Mouse (Mus musculus) frontal cortex, adult (tissue): ENCODE measurements around the gene Rftn1.
"Not testable (repeated sequence)": the region's sequence is repeated elsewhere in the genome, so short reads cannot be mapped to it uniquely, and the experiment has no call there.

Experiments used
- ATAC-seq: cut with Nextera tagmentation; 2 replicates; pipeline ENCODE4 v1.9.2; 2017; ENCODE audit warnings: mild to moderate bottlenecking, moderate library complexity, mixed read lengths; ENCODE audit not compliant: low TSS enrichment

The Rftn1 gene

GRCm38 (mm10) chr17:50127045-50127813 is 63.2 kb downstream of the Rftn1 start:
- ATAC-seq = no peak

DNA sequence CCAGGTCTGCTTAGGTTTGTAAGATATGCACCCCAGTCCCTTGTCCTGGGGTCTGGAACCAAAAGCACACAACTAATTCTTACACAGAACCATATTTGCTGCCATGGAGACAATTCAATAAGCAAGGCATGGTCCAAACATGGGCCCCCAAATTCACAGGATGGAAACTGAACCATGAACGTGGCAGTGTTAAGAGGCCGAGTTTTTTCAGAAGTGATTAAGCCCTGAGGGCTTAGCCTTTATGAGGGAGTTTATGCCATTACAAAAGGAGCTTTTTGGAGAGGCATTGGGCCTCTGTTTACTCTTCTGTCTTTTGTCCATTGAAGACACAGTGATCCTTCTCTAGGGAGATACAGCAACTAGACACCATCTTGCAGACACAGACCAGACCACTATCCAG is 63.9 kb downstream of the Rftn1 start:
- ATAC-seq = no peak

- ATAC-seq = no peak
Observed at GRCm38 (mm10) chr17:50125900-50126299, 64.6 kb downstream of the Rftn1 start.

DNA sequence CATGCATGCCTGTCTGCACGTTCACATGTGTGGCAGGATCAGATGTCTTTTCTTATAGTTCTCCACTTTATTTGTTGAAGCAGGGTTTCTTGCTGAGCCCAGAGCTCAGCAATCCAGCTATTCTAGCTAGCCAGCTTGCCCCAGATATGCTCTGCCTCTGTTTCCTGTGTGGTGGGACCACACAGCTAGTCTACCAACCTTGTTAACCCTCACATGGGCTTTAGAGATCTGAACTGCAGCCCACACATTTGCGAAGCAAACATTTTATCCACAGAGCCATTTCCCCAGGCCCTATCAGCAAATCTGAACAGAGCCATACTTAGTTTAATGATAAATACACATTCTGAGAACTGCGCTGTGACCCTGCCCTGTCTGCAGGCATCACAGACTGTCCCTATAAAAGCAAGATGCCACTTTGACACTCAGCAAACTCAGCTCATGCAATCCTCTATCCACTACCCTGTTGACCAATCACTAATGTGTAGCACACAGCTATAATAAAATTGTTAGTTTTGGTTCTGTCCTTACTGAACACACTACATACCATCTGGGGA is 65.2 kb downstream of the Rftn1 start:
- no peak for ATAC-seq

- no peak for ATAC-seq
Observed at GRCm38 (mm10) chr17:50124708-50125107, 65.8 kb downstream of the Rftn1 start.

- ATAC-seq = no peak
Observed at GRCm38 (mm10) chr17:50122555-50122954, 67.9 kb downstream of the Rftn1 start.

- no peak for ATAC-seq
Observed at GRCm38 (mm10) chr17:50120098-50120497, 70.4 kb downstream of the Rftn1 start.

- ATAC-seq = no peak
Observed at GRCm38 (mm10) chr17:50117461-50117860, 73.0 kb downstream of the Rftn1 start.

GRCm38 (mm10) chr17:50116980-50117379 is 73.5 kb downstream of the Rftn1 start:
- no peak for ATAC-seq

GRCm38 (mm10) chr17:50116401-50116800 is 74.1 kb downstream of the Rftn1 start:
- ATAC-seq = not testable (repeated sequence)

DNA sequence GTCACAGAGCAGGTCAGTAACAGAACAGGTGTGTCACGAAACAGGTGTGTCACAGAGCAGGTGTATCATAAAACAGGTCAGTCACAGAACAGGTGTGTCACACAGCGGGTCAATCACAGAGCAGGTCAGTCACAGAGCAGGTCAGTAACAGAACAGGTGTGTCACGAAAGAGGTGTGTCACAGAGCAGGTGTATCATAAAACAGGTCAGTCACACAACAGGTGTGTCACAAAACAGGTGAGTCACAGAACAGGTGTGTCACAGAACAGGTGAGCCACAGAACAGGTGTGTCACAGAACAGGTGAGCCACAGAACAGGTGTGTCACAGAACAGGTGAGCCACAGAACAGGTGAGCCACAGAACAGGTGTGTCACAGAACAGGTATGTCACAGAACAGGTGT is 74.8 kb downstream of the Rftn1 start:
- ATAC-seq = not testable (repeated sequence)

GRCm38 (mm10) chr17:50114659-50115058 is 75.8 kb downstream of the Rftn1 start:
- no peak for ATAC-seq

GRCm38 (mm10) chr17:50110650-50111415 is 79.6 kb downstream of the Rftn1 start:
- no peak for ATAC-seq

- ATAC-seq = no peak
Observed at GRCm38 (mm10) chr17:50106811-50107210, 83.7 kb downstream of the Rftn1 start.

- ATAC-seq = no peak
Observed at GRCm38 (mm10) chr17:50104131-50104530, 86.3 kb downstream of the Rftn1 start.

GRCm38 (mm10) chr17:50101416-50101815 is 89.1 kb downstream of the Rftn1 start:
- ATAC-seq = no peak

- ATAC-seq = no peak
Observed at GRCm38 (mm10) chr17:50100070-50100469, 90.4 kb downstream of the Rftn1 start.

GRCm38 (mm10) chr17:50099378-50099777 is 91.1 kb downstream of the Rftn1 start:
- ATAC-seq = no peak

GRCm38 (mm10) chr17:50098297-50098696 is 92.2 kb downstream of the Rftn1 start:
- no peak for ATAC-seq

- ATAC-seq = no peak
Observed at GRCm38 (mm10) chr17:50097831-50098230, 92.6 kb downstream of the Rftn1 start.

- no peak for ATAC-seq
Observed at GRCm38 (mm10) chr17:50096305-50096704, 94.2 kb downstream of the Rftn1 start.

DNA sequence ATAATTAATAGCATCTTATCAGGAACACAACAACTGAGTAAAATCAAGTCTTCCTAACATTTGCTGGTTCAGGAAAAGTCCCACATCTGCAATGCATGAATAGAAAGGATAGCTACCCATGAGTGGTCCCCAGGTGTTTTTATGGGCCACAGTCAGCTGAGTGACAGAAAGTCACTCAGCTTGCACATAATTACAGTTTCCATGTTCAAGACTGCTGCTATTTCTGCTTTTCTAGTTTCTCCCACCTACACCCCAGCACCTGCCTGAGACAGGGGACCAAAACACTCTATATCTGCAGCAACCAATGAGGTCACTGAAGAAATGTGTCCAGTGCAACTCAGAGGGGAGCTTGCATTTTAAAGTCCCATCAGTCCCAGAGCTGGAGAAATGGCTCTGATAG is 95.9 kb downstream of the Rftn1 start:
- no peak for ATAC-seq

DNA sequence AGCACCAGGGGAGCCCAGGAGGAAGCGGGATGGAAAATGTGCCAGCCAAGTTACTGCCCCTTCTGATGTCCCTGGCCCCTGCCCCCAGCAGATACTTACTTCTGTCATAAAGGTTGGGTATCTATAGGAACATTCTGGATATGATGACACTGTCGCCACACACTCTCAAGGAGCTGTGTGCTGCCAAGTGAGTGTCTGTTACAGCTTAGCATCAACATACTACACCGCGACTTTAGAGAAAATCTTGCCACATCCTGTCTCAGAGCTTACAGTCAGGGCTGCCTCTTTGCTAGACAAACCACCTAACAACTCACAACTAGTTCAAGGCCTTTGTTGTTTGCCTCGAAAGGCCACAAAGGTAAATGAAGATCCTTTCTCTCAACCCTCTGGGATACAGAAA is 96.4 kb downstream of the Rftn1 start:
- ATAC-seq = no peak
